Mouse (Mus musculus) embryonic facial prominence, embryonic 13.5 days (tissue): Measurements from ENCODE around the gene Cdh7. TPM values are rescaled to one million over a fixed set of nuclear protein-coding genes. Genes with fewer than 3 reads are reported as not detected.
"Not testable (repeated sequence)": the region's sequence is repeated elsewhere in the genome, so short reads cannot be mapped to it uniquely, and the experiment has no call there.

Experiments used
- ATAC-seq: fragments of 200-750 bp; cut with Nextera tagmentation; 2 replicates; pipeline ENCODE4 v1.8.0; 2017; ENCODE audit warnings: low read depth; ENCODE audit not compliant: insufficient number of reproducible peaks, insufficient read depth, low FRiP score, low TSS enrichment
- H3K27ac ChIP-seq: fragments of 300-500 bp; sonication (generic); 2 replicates; pipeline ENCODE4 v1.5.1; 2015; ENCODE audit warnings: moderate library complexity, mild to moderate bottlenecking, inconsistent platforms
- H3K27me3 ChIP-seq: fragments of 300-500 bp; sonication (generic); 2 replicates; pipeline ENCODE4 v1.6.1; 2015; ENCODE audit warnings: mild to moderate bottlenecking, inconsistent platforms
- H3K36me3 ChIP-seq: fragments of 300-500 bp; sonication (generic); 2 replicates; pipeline ENCODE4 v1.6.1; 2015; ENCODE audit warnings: mild to moderate bottlenecking, inconsistent platforms
- H3K4me1 ChIP-seq: fragments of 300-500 bp; sonication (generic); 2 replicates; pipeline ENCODE4 v1.6.1; 2015; ENCODE audit warnings: inconsistent platforms
- H3K4me2 ChIP-seq: fragments of 300-500 bp; sonication (generic); 2 replicates; pipeline ENCODE4 v1.6.1; 2015; ENCODE audit warnings: moderate library complexity, mild to moderate bottlenecking, inconsistent platforms
- H3K4me3 ChIP-seq: fragments of 300-500 bp; sonication (generic); 2 replicates; pipeline ENCODE4 v1.5.1; 2015; ENCODE audit warnings: mild to moderate bottlenecking, inconsistent platforms
- H3K9ac ChIP-seq: fragments of 300-500 bp; sonication (generic); 2 replicates; pipeline ENCODE4 v1.6.1; 2015; ENCODE audit warnings: mild to moderate bottlenecking, inconsistent platforms
- H3K9me3 ChIP-seq: fragments of 300-500 bp; sonication (generic); 2 replicates; pipeline ENCODE4 v1.6.1; 2016; ENCODE audit warnings: inconsistent platforms
- WGBS: fragments of 180-500 bp; shearing (Covaris S2); methylation state at CpG from one replicate; pipeline ENCODE4 v1.1.7; 2015; ENCODE audit warnings: mixed read lengths; 5-methylcytosine and 5-hydroxymethylcytosine counted together
- polyA plus RNA-seq: library from polyadenylated mRNA; unstranded; fragments of >200 nt; fragmentation: Nextera tagmentation; extraction: Ambion mirVana; gene quantifications from 2 replicates; pipeline ENCODE4 v1.2.1, GENCODE M21; 2015

Cdh7 gene
- polyA plus RNA-seq, 1 experiment from 2014 or later = 8.5 TPM

- Histone ChIP-seq H3K4me1 (no peaks in the 10 kb centered on the region), H3K36me3 (no peaks in the 10 kb centered on the region), H3K27ac (no peak overlapping the region), H3K4me3 (no peak overlapping the region), H3K9ac (no peak overlapping the region), H3K4me2 (no peak overlapping the region), H3K27me3 (no peaks in the 10 kb centered on the region), H3K9me3 (no peaks in the 10 kb centered on the region)
- ATAC-seq = no peak
These were observed 22.2 kb downstream of the Cdh7 start for GRCm38 (mm10) chr1:110004451-110004850.

DNA sequence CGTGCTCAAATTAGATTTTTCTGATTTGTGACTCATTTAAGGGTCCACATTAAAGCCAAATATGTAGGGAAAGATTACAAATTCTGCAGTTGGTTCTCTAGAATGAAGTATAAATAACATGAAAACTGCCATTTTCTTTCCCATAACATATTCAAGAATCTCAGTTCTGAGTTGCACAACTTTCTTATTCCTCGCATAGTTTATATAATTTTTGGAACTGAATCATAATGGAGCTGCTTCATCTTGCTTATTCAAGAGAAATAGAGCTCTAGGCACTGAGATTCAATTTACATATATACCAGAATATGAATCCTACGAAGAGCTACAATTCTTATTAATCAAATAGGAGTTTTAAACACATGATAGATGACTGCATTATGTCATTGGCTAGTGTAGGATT, 22.8 kb downstream of the Cdh7 start:
- WGBS = 53% methylated on average over 3 of the region's 3 CpGs
- H3K4me1 ChIP-seq = no peaks in the 10 kb centered on the region
- no peak overlapping the region for H3K27ac ChIP-seq
- H3K27me3 ChIP-seq = no peaks in the 10 kb centered on the region
- H3K9ac ChIP-seq = no peak overlapping the region
- H3K36me3 ChIP-seq = no peaks in the 10 kb centered on the region
- H3K4me3 ChIP-seq = no peak overlapping the region
- no peak for ATAC-seq
- H3K4me2 ChIP-seq = no peak overlapping the region
- no peaks in the 10 kb centered on the region for H3K9me3 ChIP-seq

GRCm38 (mm10) chr1:110012153-110012552, 29.9 kb downstream of the Cdh7 start:
- no peaks in the 10 kb centered on the region for H3K36me3 ChIP-seq
- H3K9ac ChIP-seq = no peak overlapping the region
- no peaks in the 10 kb centered on the region for H3K4me1 ChIP-seq
- ATAC-seq = no peak
- WGBS = 88% methylated on average over 1 of the region's 1 CpGs
- H3K9me3 ChIP-seq = no peaks in the 10 kb centered on the region
- no peaks in the 10 kb centered on the region for H3K27me3 ChIP-seq
- no peak overlapping the region for H3K4me2 ChIP-seq
- H3K4me3 ChIP-seq = no peak overlapping the region
- no peak overlapping the region for H3K27ac ChIP-seq

- no peak for ATAC-seq
- Histone ChIP-seq H3K9me3 (no peaks in the 10 kb centered on the region), H3K36me3 (no peaks in the 10 kb centered on the region), H3K4me3 (no peak overlapping the region), H3K9ac (no peak overlapping the region), H3K27ac (no peak overlapping the region), H3K27me3 (no peaks in the 10 kb centered on the region), H3K4me2 (no peak overlapping the region), H3K4me1 (no peaks in the 10 kb centered on the region)
These were observed 74.1 kb downstream of the Cdh7 start for GRCm38 (mm10) chr1:110056317-110056716.

DNA sequence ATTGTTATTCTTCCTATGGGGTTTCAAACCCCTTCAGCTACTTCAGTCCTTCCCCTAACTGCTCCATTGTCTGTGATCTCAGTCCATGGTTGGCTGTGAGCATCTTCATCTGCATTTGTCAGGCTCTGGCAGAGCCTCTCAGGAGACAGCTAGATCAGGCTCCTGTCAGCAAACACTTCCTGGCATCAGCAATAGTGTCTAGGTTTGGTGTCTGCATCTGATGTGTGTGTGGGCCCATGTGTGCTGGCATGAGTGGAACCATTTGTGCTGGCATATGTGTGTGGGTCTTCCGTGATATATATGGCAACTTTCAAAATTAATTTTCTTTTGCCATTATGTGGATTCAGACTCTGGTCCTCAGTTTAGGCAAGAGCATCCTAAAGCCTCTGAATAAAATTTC, 85.2 kb downstream of the Cdh7 start:
- whole genome bisulfite sequencing = 80% methylated on average over 1 of the region's 1 CpGs
- no peak overlapping the region for H3K9ac ChIP-seq
- H3K9me3 ChIP-seq = no peaks in the 10 kb centered on the region
- H3K4me1 ChIP-seq = no peaks in the 10 kb centered on the region
- H3K27ac ChIP-seq = no peak overlapping the region
- ATAC-seq = no peak
- H3K27me3 ChIP-seq = no peaks in the 10 kb centered on the region
- H3K4me2 ChIP-seq = no peak overlapping the region
- no peaks in the 10 kb centered on the region for H3K36me3 ChIP-seq
- no peak overlapping the region for H3K4me3 ChIP-seq

- no peak for ATAC-seq
- no peak overlapping the region for H3K4me2 ChIP-seq
- H3K36me3 ChIP-seq = no peaks in the 10 kb centered on the region
- H3K4me3 ChIP-seq = no peak overlapping the region
- H3K9me3 ChIP-seq = no peaks in the 10 kb centered on the region
- no peak overlapping the region for H3K27ac ChIP-seq
- H3K9ac ChIP-seq = no peak overlapping the region
- no peaks in the 10 kb centered on the region for H3K4me1 ChIP-seq
- no peaks in the 10 kb centered on the region for H3K27me3 ChIP-seq
These were observed 96.2 kb downstream of the Cdh7 start for GRCm38 (mm10) chr1:110078471-110078870.

DNA sequence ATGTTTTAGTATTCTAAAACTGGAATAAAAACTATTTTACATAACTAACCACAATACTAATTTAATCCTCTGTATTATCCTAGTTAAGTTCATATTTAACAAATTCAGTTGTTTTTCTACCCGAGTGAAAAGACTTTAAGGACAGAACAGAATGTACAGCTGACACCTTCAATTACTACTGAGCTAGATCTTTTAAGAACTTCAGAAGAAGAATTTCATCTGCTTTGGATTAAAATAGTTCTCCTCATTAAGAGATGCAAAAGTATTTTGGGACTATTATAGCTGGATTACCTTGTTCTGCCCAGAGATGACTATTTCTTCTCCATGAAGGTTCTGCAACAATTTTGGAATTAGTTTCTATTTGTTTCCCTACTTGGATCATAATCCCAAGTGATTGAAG, 135.8 kb downstream of the Cdh7 start:
- ATAC-seq = no peak
- Histone ChIP-seq H3K4me1 (no peaks in the 10 kb centered on the region), H3K36me3 (no peaks in the 10 kb centered on the region), H3K27ac (no peak overlapping the region), H3K9ac (no peak overlapping the region), H3K9me3 (no peaks in the 10 kb centered on the region), H3K4me3 (no peak overlapping the region), H3K4me2 (no peak overlapping the region), H3K27me3 (no peaks in the 10 kb centered on the region)
- 29% methylated on average over 1 of the region's 1 CpGs for WGBS

DNA sequence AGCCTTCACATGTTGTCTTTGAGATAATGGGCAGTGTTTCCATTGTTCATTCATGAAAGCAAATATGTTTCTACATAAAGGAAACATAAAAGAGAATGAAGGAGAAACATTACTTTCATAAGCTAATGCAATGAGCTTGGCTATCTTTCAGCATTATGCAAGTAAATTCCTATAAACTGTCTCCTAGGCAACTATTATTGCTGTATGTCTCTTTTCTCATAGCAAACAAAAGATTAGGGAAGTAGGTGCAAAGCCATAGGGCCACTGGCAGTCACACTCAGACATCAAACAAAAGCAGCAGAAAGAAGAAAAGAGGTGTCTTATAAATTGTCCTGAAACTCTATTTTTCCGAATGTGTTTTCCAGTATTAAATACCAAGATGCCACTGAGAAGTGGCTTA, 136.6 kb downstream of the Cdh7 start:
- Histone ChIP-seq H3K9me3 (no peaks in the 10 kb centered on the region), H3K4me2 (no peak overlapping the region), H3K9ac (no peak overlapping the region), H3K27me3 (no peaks in the 10 kb centered on the region), H3K4me3 (no peak overlapping the region), H3K27ac (no peak overlapping the region), H3K4me1 (no peaks in the 10 kb centered on the region), H3K36me3 (no peaks in the 10 kb centered on the region)
- no peak for ATAC-seq
- WGBS = 79% methylated on average over 1 of the region's 1 CpGs

- not testable (repeated sequence) for H3K4me2 ChIP-seq, H3K4me3 ChIP-seq, H3K36me3 ChIP-seq, H3K9me3 ChIP-seq, H3K9ac ChIP-seq, H3K27me3 ChIP-seq, ATAC-seq, H3K4me1 ChIP-seq, H3K27ac ChIP-seq
- WGBS = 82% methylated on average over 7 of the region's 12 CpGs
These were observed 189.2 kb downstream of the Cdh7 start for GRCm38 (mm10) chr1:110171459-110171858.
